Mouse (Mus musculus): ENCODE data around the gene Isg20. TPM values are rescaled to one million over a fixed set of nuclear protein-coding genes. Genes with fewer than 3 reads are reported as not detected.

Gene Isg20
- total and polyA plus RNA-seq, 3 experiments: 6.9 to 44.2 (median 19.9) TPM

GRCm38 (mm10) chr7:78884139-78884538, 29.1 kb upstream of the Isg20 start:
- in situ Hi-C loops (cut with MboI; ENCODE audit: low pct_ligation_motif_present, low pct_unique_long_range_greater_than_20kb, low sequenced_read_pairs): no loop called here
- no peak overlapping the region for H3K9ac ChIP-seq (ENCODE audit: insufficient read depth, low read depth)
- peaks cover 29% of the 10 kb centered on the region for H3K27me3 ChIP-seq (replicated peaks)
- H3K79me2 ChIP-seq (replicated peaks; ENCODE audit: control insufficient read depth, extremely low read depth, insufficient read depth, poor library complexity, severe bottlenecking): no peaks in the 10 kb centered on the region
- no peaks in the 10 kb centered on the region for H3K36me3 ChIP-seq (replicated peaks in 1 of 2; ENCODE audit: control insufficient read depth in 1 of 2, insufficient read depth in 1 of 2, low read length in 1 of 2)
- no peak overlapping the region for H3K4me3 ChIP-seq (replicated peaks in 1 of 3; ENCODE audit: low read depth in 2 of 3, low read length in 2 of 3, poor library complexity in 1 of 3)
- no peak for DNase-seq (ENCODE audit: extremely low read depth)
- H3K4me2 ChIP-seq (ENCODE audit: insufficient read depth, low read depth, poor library complexity, severe bottlenecking): no peak overlapping the region
- H3K27ac ChIP-seq (ENCODE audit: insufficient read depth, low read depth): no peak overlapping the region
- 0 out of 4 replicates have a peak, but pooled peaks cover 0 to 3% of the 10 kb centered on the region in 2 experiments for H3K4me1 ChIP-seq (ENCODE audit: control insufficient read depth in 1 of 2, insufficient read depth in 2 of 2)
- no peaks in the 10 kb centered on the region for H3K9me3 ChIP-seq (replicated peaks; ENCODE audit: low read length)
- dilution Hi-C loops (cut with MboI; ENCODE audit: extremely low pct_ligation_motif_present, extremely low pct_unique_long_range_greater_than_20kb, low sequenced_read_pairs): no loop called here
- TF ChIP-seq TBP (conservative IDR thresholded peaks at IDR 0.05; ENCODE audit: low read depth, low read length) (no peak), SIN3A (IDR thresholded peaks at IDR 0.05; ENCODE audit: low read length) (no peak), EP300 (IDR thresholded peaks at IDR 0.05; ENCODE audit: low read length) (no peak), HCFC1 (IDR thresholded peaks at IDR 0.05; ENCODE audit: low read depth, low read length) (no peak), POLR2A (IDR thresholded peaks at IDR 0.05; ENCODE audit: low read depth, low read length) (no peak), ZKSCAN1 (IDR thresholded peaks at IDR 0.05; ENCODE audit: borderline replicate concordance, low read depth, low read length) (no peak), CHD2 (IDR thresholded peaks at IDR 0.05; ENCODE audit: low read length) (no peak), MAZ (IDR thresholded peaks at IDR 0.05; ENCODE audit: low read depth, low read length) (no peak), MEF2A (IDR thresholded peaks at IDR 0.05; ENCODE audit: borderline replicate concordance, low read depth, low read length) (no peak), SMC3 (IDR thresholded peaks at IDR 0.05; ENCODE audit: low read depth, low read length) (no peak), RCOR1 (conservative IDR thresholded peaks at IDR 0.05; ENCODE audit: low read depth, low read length) (no peak)

- H3K9me3 ChIP-seq (replicated peaks; ENCODE audit: low read length): no peaks in the 10 kb centered on the region
- TF ChIP-seq USF2 (conservative IDR thresholded peaks at IDR 0.05; ENCODE audit: low read depth, low read length) (no peak), CHD1 (IDR thresholded peaks at IDR 0.05; ENCODE audit: low read depth, low read length) (no peak), ZC3H11A (IDR thresholded peaks at IDR 0.05; ENCODE audit: low read depth, low read length) (no peak), RCOR1 (conservative IDR thresholded peaks at IDR 0.05; ENCODE audit: low read depth, low read length) (no peak), GABPA (IDR thresholded peaks at IDR 0.05; ENCODE audit: insufficient replicate concordance, low read depth, low read length) (no peak), CTCF (conservative IDR thresholded peaks at IDR 0.05 in 1 of 2, IDR thresholded peaks at IDR 0.05 in 1 of 2; ENCODE audit: low read depth in 2 of 2, low read length in 2 of 2) (no peak), USF1 (IDR thresholded peaks at IDR 0.05; ENCODE audit: low read depth, low read length) (no peak), MEF2A (IDR thresholded peaks at IDR 0.05; ENCODE audit: borderline replicate concordance, low read depth, low read length) (no peak)
- no peaks in the 10 kb centered on the region for H3K36me3 ChIP-seq (replicated peaks in 1 of 2; ENCODE audit: control insufficient read depth in 1 of 2, insufficient read depth in 1 of 2, low read length in 1 of 2)
- no peak overlapping the region for H3K27ac ChIP-seq (ENCODE audit: insufficient read depth, low read depth)
- in situ Hi-C loops (cut with MboI; ENCODE audit: low pct_ligation_motif_present, low pct_unique_long_range_greater_than_20kb, low sequenced_read_pairs) (no loop called here), dilution Hi-C loops (cut with MboI; ENCODE audit: extremely low pct_ligation_motif_present, extremely low pct_unique_long_range_greater_than_20kb, low sequenced_read_pairs) (no loop called here)
- H3K4me1 ChIP-seq (ENCODE audit: control insufficient read depth in 1 of 2, insufficient read depth in 2 of 2): 0 out of 4 replicates have a peak, but pooled peaks cover 0 to 3% of the 10 kb centered on the region in 2 experiments
- H3K9ac ChIP-seq (ENCODE audit: insufficient read depth, low read depth): no peak overlapping the region
- no peak for DNase-seq (ENCODE audit: extremely low read depth)
- H3K79me2 ChIP-seq (replicated peaks; ENCODE audit: control insufficient read depth, extremely low read depth, insufficient read depth, poor library complexity, severe bottlenecking): no peaks in the 10 kb centered on the region
- H3K4me3 ChIP-seq (replicated peaks in 1 of 3; ENCODE audit: low read depth in 2 of 3, low read length in 2 of 3, poor library complexity in 1 of 3): no peak overlapping the region
- H3K27me3 ChIP-seq (replicated peaks): peaks cover 37% of the 10 kb centered on the region
- no peak overlapping the region for H3K4me2 ChIP-seq (ENCODE audit: insufficient read depth, low read depth, poor library complexity, severe bottlenecking)
These were observed 27.8 kb upstream of the Isg20 start for GRCm38 (mm10) chr7:78885404-78885803.

Measured in CH12.LX (cell line).